Mouse (Mus musculus) CH12.LX (cell line): ENCODE data around the gene Krt82. TPM values are rescaled to one million over a fixed set of nuclear protein-coding genes. Genes with fewer than 3 reads are reported as not detected.

Source experiments
- DNase-seq: peaks from one replicate; pipeline ENCODE4 v3.0.0-alpha.2; 2013; ENCODE audit errors: extremely low read depth
- H3K27ac ChIP-seq: 2 replicates; pipeline ENCODE4 v1.5.1; 2012; ENCODE audit warnings: low read depth, mild to moderate bottlenecking, control low read depth, moderate library complexity; ENCODE audit not compliant: insufficient read depth
- H3K27me3 ChIP-seq: replicated peaks from 2 replicates; pipeline ENCODE3; 2012; ENCODE audit warnings: inconsistent platforms
- H3K36me3 ChIP-seq, 2 experiments: replicated peaks in 1 of 2; 2 replicates each; pipeline versions ENCODE3 to v1.6.1; 2012; ENCODE audit warnings: inconsistent platforms in 1 of 2, low read length in 1 of 2, mild to moderate bottlenecking in 1 of 2, mixed read lengths in 1 of 2, moderate library complexity in 1 of 2; ENCODE audit not compliant: control insufficient read depth in 1 of 2, insufficient read depth in 1 of 2
- H3K4me1 ChIP-seq, 2 experiments: 2 replicates each; pipeline ENCODE4 v1.6.1; 2012; ENCODE audit warnings: inconsistent platforms in 1 of 2, moderate library complexity in 1 of 2; ENCODE audit not compliant: insufficient read depth in 2 of 2, control insufficient read depth in 1 of 2
- H3K4me2 ChIP-seq: 2 replicates; pipeline ENCODE4 v1.6.1; 2012; ENCODE audit warnings: low read depth, mild to moderate bottlenecking, control low read depth; ENCODE audit not compliant: poor library complexity, insufficient read depth, severe bottlenecking
- H3K4me3 ChIP-seq, 3 experiments: fragments of 150-350 bp in 1 of 3; sonication (generic) in 1 of 3; replicated peaks in 1 of 3; 2 replicates each; pipeline versions ENCODE3 to v1.5.1; 2011 to 2012; ENCODE audit warnings: low read depth in 2 of 3, low read length in 2 of 3, mild to moderate bottlenecking in 2 of 3, moderate library complexity in 2 of 3, control low read depth in 1 of 3, improper control_type of control experiment in 1 of 3, inconsistent platforms in 1 of 3, mixed read lengths in 1 of 3; ENCODE audit not compliant: poor library complexity in 1 of 3
- H3K79me2 ChIP-seq: replicated peaks from 2 replicates; pipeline ENCODE4 v1.6.1; 2012; ENCODE audit warnings: mild to moderate bottlenecking, moderate library complexity; ENCODE audit not compliant: control insufficient read depth, poor library complexity, insufficient read depth, severe bottlenecking; ENCODE audit errors: extremely low read depth
- H3K9ac ChIP-seq: 2 replicates; pipeline ENCODE4 v1.6.1; 2012; ENCODE audit warnings: low read depth, mild to moderate bottlenecking, control low read depth, moderate library complexity; ENCODE audit not compliant: insufficient read depth
- H3K9me3 ChIP-seq: replicated peaks from 2 replicates; pipeline ENCODE3; 2012; ENCODE audit warnings: low read length, inconsistent platforms, mixed read lengths
- CTCF ChIP-seq, 2 experiments: IDR thresholded peaks in 1 of 2; conservative IDR thresholded peaks in 1 of 2; 2 replicates each; pipeline ENCODE4 v1.5.1; 2011 to 2012; ENCODE audit warnings: low read depth in 2 of 2, low read length in 2 of 2, improper control_type of control experiment in 1 of 2, inconsistent platforms in 1 of 2, mild to moderate bottlenecking in 1 of 2, moderate library complexity in 1 of 2
- ELF1 ChIP-seq: IDR thresholded peaks from 2 replicates; pipeline ENCODE4 v1.6.1; 2014; ENCODE audit warnings: low read depth, mild to moderate bottlenecking, inconsistent platforms, low read length, improper control_type of control experiment
- MYC ChIP-seq: IDR thresholded peaks from 2 replicates; pipeline ENCODE4 v1.6.1; 2011; ENCODE audit warnings: low read depth, mild to moderate bottlenecking, improper control_type of control experiment, low read length
- NRF1 ChIP-seq: IDR thresholded peaks from 2 replicates; pipeline ENCODE4 v1.6.1; 2014; ENCODE audit warnings: low read depth, mild to moderate bottlenecking, inconsistent platforms, low read length, improper control_type of control experiment, moderate library complexity
- PAX5 ChIP-seq: IDR thresholded peaks from 2 replicates; pipeline ENCODE4 v1.6.1; 2012; ENCODE audit warnings: low read length, inconsistent platforms, mixed read lengths
- RAD21 ChIP-seq: IDR thresholded peaks from 2 replicates; pipeline ENCODE4 v1.6.1; 2011; ENCODE audit warnings: low read depth, mild to moderate bottlenecking, low read length, improper control_type of control experiment, moderate library complexity
- SMC3 ChIP-seq: IDR thresholded peaks from 2 replicates; pipeline ENCODE4 v1.6.1; 2011; ENCODE audit warnings: low read depth, low read length, improper control_type of control experiment
- UBTF ChIP-seq: IDR thresholded peaks from 2 replicates; pipeline ENCODE4 v1.6.1; 2012; ENCODE audit warnings: low read depth, mild to moderate bottlenecking, inconsistent platforms, low read length, improper control_type of control experiment, moderate library complexity
- USF1 ChIP-seq: IDR thresholded peaks from 2 replicates; pipeline ENCODE4 v1.6.1; 2014; ENCODE audit warnings: low read depth, mild to moderate bottlenecking, inconsistent platforms, low read length, improper control_type of control experiment
- USF2 ChIP-seq: conservative IDR thresholded peaks from 2 replicates; pipeline ENCODE4 v1.6.1; 2011; ENCODE audit warnings: low read depth, low read length, improper control_type of control experiment
- dilution Hi-C: fragments of 300-500 bp; cut with MboI; formaldehyde crosslinking; loops from 2 replicates; pipeline ENCODE4 v1.14.3; 2020; ENCODE audit warnings: low sequenced_read_pairs; ENCODE audit not compliant: extremely low pct_unique_long_range_greater_than_20kb, extremely low pct_ligation_motif_present
- in situ Hi-C: fragments of 300-500 bp; cut with MboI; formaldehyde crosslinking; loops from 3 replicates; pipeline ENCODE4 v1.14.3; 2019; ENCODE audit warnings: low sequenced_read_pairs, low pct_ligation_motif_present, low pct_unique_long_range_greater_than_20kb, mixed read lengths
- polyA plus RNA-seq: library from polyadenylated mRNA; unstranded; fragments of >175 nt; gene quantifications from 2 replicates; pipeline ENCODE4 v1.2.1, GENCODE M21; 2012; ENCODE audit warnings: low read depth; ENCODE audit not compliant: insufficient read length
- total RNA-seq, 2 experiments: library from RNA; depleted of rRNA; stranded (reverse); fragments of 300-350 nt in 1 of 2; fragments of >200 nt in 1 of 2; gene quantifications; 2 replicates each; pipeline ENCODE4 v1.2.3; 2012 to 2014

The Krt82 gene
- total and polyA plus RNA-seq, 3 experiments = not detected

DNA sequence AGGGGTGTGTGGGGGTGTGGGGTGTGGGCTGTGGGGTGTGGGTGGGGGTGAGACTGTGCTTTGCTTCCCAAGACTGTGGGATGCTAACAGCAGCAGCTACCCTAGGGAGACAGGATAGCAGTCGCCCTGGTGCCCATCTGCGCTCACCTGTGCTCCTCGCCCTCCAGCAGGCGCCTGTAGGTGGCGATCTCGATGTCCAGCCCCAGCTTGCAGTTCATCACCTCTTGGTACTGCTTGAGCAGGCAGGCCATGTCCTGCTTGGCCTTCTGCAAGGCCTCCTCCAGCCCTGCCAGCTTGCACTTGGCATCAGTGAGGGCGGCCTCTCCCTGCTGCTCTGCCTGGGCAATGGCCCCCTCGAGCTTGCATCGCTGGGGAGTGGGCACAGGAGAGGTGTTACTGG is 7.9 kb downstream of the Krt82 start:
- no peaks in the 10 kb centered on the region for H3K79me2 ChIP-seq
- no peaks in the 10 kb centered on the region for H3K4me1 ChIP-seq
- H3K4me3 ChIP-seq = no peak overlapping the region
- H3K4me2 ChIP-seq = no peak overlapping the region
- peak; percentile 6 for DNase-seq
- peaks cover 92% of the 10 kb centered on the region for H3K27me3 ChIP-seq
- in situ Hi-C loops (no loop called here), dilution Hi-C loops (no loop called here)
- no peak overlapping the region for H3K9ac ChIP-seq
- TF ChIP-seq MYC = no peak
- no peak; the same call in 1 of the 2 replicates for TF ChIP-seq RAD21
- peak; percentile 22; the same call in 1 of the 2 replicates for TF ChIP-seq SMC3
- peak in 1 of 2 experiments; percentile 50; a peak in 2 of 4 replicates for TF ChIP-seq CTCF (conservative IDR thresholded peaks at IDR 0.05 in 1 of 2, IDR thresholded peaks at IDR 0.05 in 1 of 2; ENCODE audit: low read depth in 2 of 2, low read length in 2 of 2)
- no peaks in the 10 kb centered on the region for H3K36me3 ChIP-seq
- H3K27ac ChIP-seq = no peak overlapping the region
- no peaks in the 10 kb centered on the region for H3K9me3 ChIP-seq

DNA sequence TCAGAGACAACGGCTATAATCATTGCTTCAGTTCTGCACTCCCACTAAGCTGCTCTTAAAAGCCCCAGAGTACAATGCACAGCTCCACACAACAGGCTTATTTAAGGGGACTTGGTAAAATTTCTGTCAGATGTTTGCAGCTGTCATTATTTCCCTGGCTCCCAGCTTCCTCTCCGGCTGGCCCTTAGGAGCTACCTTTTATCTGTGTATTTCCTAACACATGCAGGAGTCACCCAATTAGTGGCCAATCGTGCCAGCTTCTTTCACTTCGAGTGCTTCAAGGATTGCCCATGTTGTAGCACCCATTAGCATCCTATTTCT is 11.9 kb downstream of the Krt82 start:
- Histone ChIP-seq H3K27ac (no peak overlapping the region), H3K36me3 (no peaks in the 10 kb centered on the region), H3K4me3 (no peak overlapping the region)
- in situ Hi-C loops = no loop called here
- TF ChIP-seq UBTF = no peak
- TF ChIP-seq, all 38 proteins: peak for 0
- Histone ChIP-seq H3K79me2 (no peaks in the 10 kb centered on the region), H3K4me1 (no peaks in the 10 kb centered on the region), H3K27me3 (peaks cover 89% of the 10 kb centered on the region), H3K9me3 (no peaks in the 10 kb centered on the region), H3K4me2 (no peak overlapping the region), H3K9ac (no peak overlapping the region)
- dilution Hi-C loops = no loop called here
- DNase-seq = no peak

- Histone ChIP-seq H3K27me3 (peaks cover 89% of the 10 kb centered on the region), H3K4me1 (no peaks in the 10 kb centered on the region), H3K9ac (no peak overlapping the region), H3K4me3 (no peak overlapping the region)
- TF ChIP-seq NRF1 (no peak), SMC3 (peak; percentile 30), PAX5 (no peak), USF2 (no peak), RAD21 (peak; percentile 42), ELF1 (no peak), USF1 (no peak), CTCF (conservative IDR thresholded peaks at IDR 0.05 in 1 of 2, IDR thresholded peaks at IDR 0.05 in 1 of 2; ENCODE audit: low read depth in 2 of 2, low read length in 2 of 2) (peak in 1 of 2 experiments; percentile 48; a peak in 2 of 4 replicates), UBTF (no peak)
- TF ChIP-seq, all 38 proteins: peak for 3
- no peaks in the 10 kb centered on the region for H3K9me3 ChIP-seq
- H3K27ac ChIP-seq = no peak overlapping the region
- in situ Hi-C loops (no loop called here), dilution Hi-C loops (no loop called here)
- H3K79me2 ChIP-seq = no peaks in the 10 kb centered on the region
- no peaks in the 10 kb centered on the region for H3K36me3 ChIP-seq
- H3K4me2 ChIP-seq = no peak overlapping the region
- DNase-seq = peak; percentile 5
Observed at GRCm38 (mm10) chr15:101537864-101538579, 12.4 kb downstream of the Krt82 start.
